Mouse (Mus musculus): ENCODE measurements around the gene Gm11060.

- TF ChIP-seq ZNF384 (IDR thresholded peaks at IDR 0.05; ENCODE audit: low read depth, low read length) (no peak), ZC3H11A (IDR thresholded peaks at IDR 0.05; ENCODE audit: borderline replicate concordance, low read depth, low read length) (no peak)
These were observed 41.3 kb downstream of the Gm11060 start for GRCm38 (mm10) chr2:105132933-105133795.

All from ES-E14 (cell line).